Mouse (Mus musculus): ENCODE results near the gene Pask.

Gene Pask

GRCm38 (mm10) chr1:93289678-93290214, 53.5 kb downstream of the Pask start:
- DNase-seq (ENCODE audit: low read depth, low spot score) = no peak

GRCm38 (mm10) chr1:93277041-93277440, 66.2 kb downstream of the Pask start:
- DNase-seq (ENCODE audit: low read depth, low spot score) = no peak

GRCm38 (mm10) chr1:93275561-93275960, 67.7 kb downstream of the Pask start:
- no peak for DNase-seq (ENCODE audit: low read depth, low spot score)

- no peak for DNase-seq (ENCODE audit: low read depth, low spot score)
Measured at GRCm38 (mm10) chr1:93272409-93272821, 70.9 kb downstream of the Pask start.

GRCm38 (mm10) chr1:93271751-93272150, 71.5 kb downstream of the Pask start:
- DNase-seq (ENCODE audit: low read depth, low spot score) = no peak

- DNase-seq (ENCODE audit: low read depth, low spot score) = no peak
Measured at GRCm38 (mm10) chr1:93270516-93271240, 72.6 kb downstream of the Pask start.

GRCm38 (mm10) chr1:93268246-93268645, 75.0 kb downstream of the Pask start:
- DNase-seq (ENCODE audit: low read depth, low spot score) = no peak

GRCm38 (mm10) chr1:93267207-93267606, 76.1 kb downstream of the Pask start:
- no peak for DNase-seq (ENCODE audit: low read depth, low spot score)
